Mouse (Mus musculus) liver, adult 2 months (tissue): ENCODE results near the gene Loxl1. TPM values are rescaled to one million over a fixed set of nuclear protein-coding genes. Genes with fewer than 3 reads are reported as not detected.
"Not testable (repeated sequence)": the region's sequence is repeated elsewhere in the genome, so short reads cannot be mapped to it uniquely, and the experiment has no call there.

Source experiments
- DNase-seq: peaks from one replicate; pipeline ENCODE4 v3.0.0-alpha.2; 2011; ENCODE audit warnings: low read depth, low spot score; ENCODE audit errors: extremely low read depth
- H3K27ac ChIP-seq: fragments of 200-500 bp; replicated peaks from 2 replicates; pipeline ENCODE4 v1.5.1; 2012; ENCODE audit warnings: low read depth, mild to moderate bottlenecking, control low read depth, inconsistent platforms, low read length; ENCODE audit not compliant: insufficient read depth
- H3K27me3 ChIP-seq: fragments of 200-500 bp; 2 replicates; pipeline ENCODE4 v1.6.1; 2012; ENCODE audit warnings: mild to moderate bottlenecking, moderate library complexity, low read length, inconsistent platforms; ENCODE audit not compliant: control insufficient read depth, insufficient read depth
- H3K36me3 ChIP-seq: fragments of 200-500 bp; 2 replicates; pipeline ENCODE4 v1.6.1; 2012; ENCODE audit warnings: low read length, inconsistent platforms; ENCODE audit not compliant: control insufficient read depth, insufficient read depth
- H3K4me1 ChIP-seq: fragments of 200-500 bp; 2 replicates; pipeline ENCODE4 v1.6.1; 2011; ENCODE audit warnings: low read length; ENCODE audit not compliant: control insufficient read depth, insufficient read depth
- H3K4me3 ChIP-seq: fragments of 200-500 bp; 2 replicates; pipeline ENCODE4 v1.5.1; 2011; ENCODE audit warnings: low read depth, mild to moderate bottlenecking, control low read depth, low read length, moderate library complexity; ENCODE audit not compliant: insufficient read depth
- H3K79me2 ChIP-seq: fragments of 200-500 bp; 2 replicates; pipeline ENCODE4 v1.6.1; 2012; ENCODE audit warnings: inconsistent platforms, mild to moderate bottlenecking, low read length, moderate library complexity; ENCODE audit not compliant: control insufficient read depth, insufficient read depth
- H3K9ac ChIP-seq: fragments of 200-500 bp; 2 replicates; pipeline ENCODE4 v1.6.1; 2012; ENCODE audit warnings: low read depth, mild to moderate bottlenecking, control low read depth, inconsistent platforms, low read length
- CTCF ChIP-seq: fragments of 200-500 bp; IDR thresholded peaks from 2 replicates; pipeline ENCODE4 v1.5.1; 2011; ENCODE audit warnings: low read depth, low read length, control low read depth
- POLR2A ChIP-seq: fragments of 200-500 bp; IDR thresholded peaks from 2 replicates; pipeline ENCODE4 v1.6.1; 2011; ENCODE audit warnings: low read length, control low read depth; ENCODE audit not compliant: insufficient read depth; ENCODE audit errors: extremely low read depth
- WGBS: fragments of 180-500 bp; shearing (Covaris S2); methylation state at CpG from one replicate; pipeline ENCODE4 v1.1.7; 2018; 5-methylcytosine and 5-hydroxymethylcytosine counted together
- polyA plus RNA-seq: library from polyadenylated mRNA; depleted of rRNA; stranded (reverse); fragments of >200 nt; gene quantifications from 2 replicates; pipeline ENCODE4 v1.2.3, GENCODE M21; 2012
- total RNA-seq: library from RNA; depleted of rRNA; stranded (reverse); fragments of >200 nt; gene quantifications from 2 replicates; pipeline ENCODE4 v1.2.3, GENCODE M21; 2014

The Loxl1 gene
- total and polyA plus RNA-seq, 2 experiments, result 0.74 to 2.2 TPM

DNA sequence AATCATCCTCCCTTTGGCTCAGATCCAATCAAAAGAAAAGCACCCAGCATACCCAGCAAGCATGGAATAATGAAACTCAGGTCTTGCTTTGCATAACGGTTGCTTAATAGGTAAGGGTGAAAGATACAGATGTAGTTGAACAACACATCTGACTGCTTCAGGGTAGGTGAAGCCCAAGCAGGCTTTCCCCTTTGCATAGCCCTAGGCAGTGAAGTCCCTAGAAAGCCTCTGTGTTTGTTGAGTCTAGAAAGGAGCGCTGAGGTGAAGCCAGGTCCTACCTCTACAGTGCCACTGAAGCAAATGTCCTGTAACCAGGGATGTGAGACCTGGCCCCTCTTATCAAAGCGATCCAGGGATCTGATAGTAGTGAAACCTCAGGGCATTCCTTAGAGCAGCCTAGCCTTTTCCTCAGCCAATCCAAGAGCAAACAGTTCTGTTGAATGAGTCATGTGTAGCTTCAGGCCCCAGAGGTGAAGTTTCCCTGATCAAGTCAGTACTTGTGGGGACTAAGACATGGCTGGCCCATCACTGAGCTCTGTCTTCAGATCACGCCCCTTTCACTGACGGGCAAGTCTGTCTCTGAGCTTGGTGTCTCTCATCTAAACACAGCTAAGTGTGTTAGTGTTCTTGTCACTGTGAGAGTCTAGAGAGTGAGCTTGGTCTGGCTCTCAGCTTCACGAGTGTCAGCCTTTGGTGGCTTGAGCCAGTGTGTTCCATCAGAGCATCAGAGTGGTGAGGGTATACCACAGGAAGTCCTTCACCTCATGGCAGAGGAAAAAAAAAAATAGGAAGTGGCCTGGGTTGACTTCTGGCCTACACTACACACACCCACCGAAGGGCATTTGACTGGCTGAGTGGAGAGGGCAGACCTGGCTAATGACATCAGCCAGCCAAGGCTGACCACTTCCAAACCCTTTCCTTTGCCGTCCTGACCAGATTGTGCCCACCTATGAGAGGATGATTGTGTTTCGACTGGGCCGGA lies 57.0 kb downstream of the Loxl1 start:
- no peak for DNase-seq
- Histone ChIP-seq H3K4me3 (no peak overlapping the region), H3K27me3 (no peaks in the 10 kb centered on the region), H3K9ac (no peak overlapping the region), H3K27ac (no peak overlapping the region), H3K4me1 (no peaks in the 10 kb centered on the region; the same call in 1 of the 2 replicates), H3K36me3 (peaks cover 1% of the 10 kb centered on the region; the same call in 1 of the 2 replicates), H3K79me2 (no peaks in the 10 kb centered on the region)
- TF ChIP-seq POLR2A (no peak), CTCF (no peak)
- 89% methylated on average over 10 of the region's 10 CpGs for WGBS

DNA sequence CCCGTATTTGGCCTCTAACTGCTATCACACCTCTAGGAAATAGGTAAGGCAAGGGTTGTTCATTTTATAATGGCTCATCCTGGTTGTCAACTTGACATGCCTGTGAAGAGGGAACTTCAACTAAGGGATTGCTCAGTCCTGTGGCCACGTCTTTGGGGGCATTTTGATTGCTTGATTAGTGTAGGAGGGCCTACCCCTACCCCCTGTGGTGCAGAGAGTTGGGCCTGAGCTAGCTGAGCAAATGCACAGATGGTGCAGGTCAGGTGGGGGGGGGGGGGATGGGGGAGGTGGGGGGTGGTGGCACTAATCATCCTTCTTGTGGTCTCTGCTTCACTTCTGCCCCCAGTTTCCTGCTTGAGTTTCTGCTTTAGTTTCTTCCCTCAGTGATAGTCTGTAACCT lies 57.9 kb downstream of the Loxl1 start:
- no peak for DNase-seq
- no peak for TF ChIP-seq CTCF
- no peak for TF ChIP-seq POLR2A
- H3K27me3 ChIP-seq, result no peaks in the 10 kb centered on the region
- H3K36me3 ChIP-seq, result no peaks in the 10 kb centered on the region
- H3K4me3 ChIP-seq, result no peak overlapping the region
- peaks cover 2% of the 10 kb centered on the region; the same call in 1 of the 2 replicates for H3K4me1 ChIP-seq
- WGBS, result 86% methylated on average over 2 of the region's 2 CpGs
- no peak overlapping the region for H3K9ac ChIP-seq
- H3K79me2 ChIP-seq, result no peaks in the 10 kb centered on the region
- no peak overlapping the region for H3K27ac ChIP-seq

DNA sequence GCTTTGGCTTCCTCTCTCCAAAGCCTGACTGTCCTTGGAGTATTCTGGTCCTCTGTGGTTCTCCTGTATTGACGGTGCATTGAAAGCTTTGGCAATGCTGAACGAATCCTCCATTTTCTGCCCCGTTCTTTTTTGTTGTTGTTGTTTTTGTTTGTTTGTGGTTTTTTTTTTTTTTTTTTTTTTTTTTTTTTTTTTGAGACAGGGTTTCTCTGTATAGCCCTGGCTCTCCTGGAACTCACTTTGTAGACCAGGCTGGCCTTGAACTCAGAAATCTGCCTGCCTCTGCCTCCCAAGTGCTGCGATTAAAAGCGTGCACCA lies 59.2 kb downstream of the Loxl1 start:
- H3K27ac ChIP-seq, H3K36me3 ChIP-seq, H3K4me1 ChIP-seq, H3K27me3 ChIP-seq, H3K79me2 ChIP-seq, DNase-seq: not testable (repeated sequence)
- WGBS, result 47% methylated on average over 5 of the region's 5 CpGs
- Histone ChIP-seq H3K9ac (peak overlapping the region; percentile 70), H3K4me3 (peak overlapping the region; percentile 69; the same call in 1 of the 2 replicates)

DNA sequence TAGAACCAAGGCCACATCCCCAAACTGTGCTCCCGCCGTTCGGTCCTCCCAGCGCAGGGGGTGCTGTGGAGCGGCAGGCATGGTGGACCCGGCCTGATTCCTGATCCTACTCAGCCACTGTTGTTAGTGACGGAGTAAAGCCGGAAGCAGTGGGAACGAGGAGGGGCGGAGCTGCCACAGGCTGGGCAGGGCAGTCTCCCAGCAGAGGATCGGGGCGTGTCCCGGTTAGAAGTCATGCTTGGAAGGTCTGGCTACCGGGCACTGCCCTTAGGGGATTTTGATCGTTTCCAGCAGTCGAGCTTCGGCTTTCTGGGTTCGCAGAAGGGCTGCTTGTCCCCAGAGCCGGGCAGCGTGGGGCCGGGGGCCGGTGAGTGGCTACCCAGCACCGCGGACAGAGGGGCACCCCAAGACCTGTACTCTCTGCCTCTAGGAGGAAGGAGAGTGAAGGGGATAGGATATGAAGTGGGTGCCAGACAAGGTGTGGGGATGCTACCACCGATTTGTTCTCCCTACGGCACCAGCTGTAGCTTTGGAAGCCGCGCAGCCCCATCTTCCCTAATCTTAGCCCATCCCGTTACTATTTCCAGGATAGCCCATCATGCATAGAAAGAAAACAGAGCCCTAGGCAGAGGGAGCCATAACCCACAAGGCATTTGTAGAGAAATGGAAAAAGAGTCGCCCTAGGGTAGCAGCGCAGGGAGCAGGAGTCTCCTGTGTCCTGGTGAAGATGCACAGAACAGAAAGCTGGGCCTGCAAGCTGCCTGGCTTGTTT lies 59.8 kb downstream of the Loxl1 start, which contains the start of gene Stoml1:
TSS of gene Stoml1 (plus strand) at position 132 of the 772 bp plus-strand sequence.
- DNase-seq, result peak; percentile 92
- Histone ChIP-seq H3K4me1 (peaks cover 5% of the 10 kb centered on the region; the same call in 1 of the 2 replicates), H3K4me3 (peak within 1 kb of the TSS; percentile 69), H3K9ac (peak within 1 kb of the TSS; percentile 70), H3K27me3 (no peaks in the 10 kb centered on the region), H3K36me3 (no peaks in the 10 kb centered on the region), H3K79me2 (no peaks in the 10 kb centered on the region; the same call in 1 of the 2 replicates), H3K27ac (peak within 1 kb of the TSS; percentile 29)
- WGBS, result 1% methylated on average over 31 of the region's 31 CpGs
- TF ChIP-seq POLR2A (0 out of 2 replicates have a peak, but pooled peaks have one; percentile 43), CTCF (peak; percentile 93)

DNA sequence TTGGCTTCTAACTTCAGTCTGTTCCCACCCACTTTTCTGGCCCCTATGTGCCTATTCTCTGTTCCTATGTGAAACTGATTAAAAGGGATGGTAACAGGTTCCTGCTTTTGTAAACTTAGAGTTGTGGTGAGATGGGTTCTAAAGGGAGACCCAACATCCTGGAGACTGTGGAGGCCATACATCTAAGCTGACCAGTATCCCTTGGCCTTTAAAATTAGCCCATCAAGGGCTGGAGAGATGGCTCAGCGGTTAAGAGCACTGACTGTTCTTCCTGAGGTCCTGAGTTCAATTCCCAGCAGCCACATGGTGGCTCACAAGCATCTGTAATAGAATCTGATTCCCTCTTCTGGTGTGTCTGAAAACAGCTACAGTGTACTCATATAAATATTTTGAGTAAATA lies 62.3 kb downstream of the Loxl1 start:
- H3K27me3 ChIP-seq, H3K36me3 ChIP-seq, H3K27ac ChIP-seq, H3K79me2 ChIP-seq, H3K4me3 ChIP-seq, DNase-seq, H3K4me1 ChIP-seq, H3K9ac ChIP-seq: not testable (repeated sequence)
- 98% methylated on average over 1 of the region's 1 CpGs for WGBS

DNA sequence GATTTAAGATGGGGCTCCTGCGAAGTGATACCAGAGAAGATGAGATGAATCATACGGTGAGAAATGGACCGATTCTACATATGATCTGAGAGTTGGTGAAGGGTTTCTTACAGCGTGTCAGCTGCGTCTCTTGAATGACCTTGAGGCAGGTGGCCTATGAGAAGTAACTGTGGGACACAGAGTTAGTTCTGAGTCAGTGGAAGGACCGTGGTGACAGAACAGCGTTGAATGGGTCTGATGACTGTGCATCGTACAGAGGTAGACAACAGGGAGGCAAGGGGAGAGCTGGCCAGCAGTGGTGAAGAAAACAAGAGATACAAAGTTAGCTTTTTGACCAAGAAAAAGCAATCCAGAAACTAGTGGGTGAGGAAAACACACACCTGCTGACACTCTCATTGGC lies 62.7 kb downstream of the Loxl1 start:
- no peak for DNase-seq
- no peak overlapping the region for H3K9ac ChIP-seq

More for the DNA sequence above, 62.7 kb downstream of the Loxl1 start:
- no peak for TF ChIP-seq POLR2A
- no peak for TF ChIP-seq CTCF
- peaks cover 6% of the 10 kb centered on the region; the same call in 1 of the 2 replicates for H3K4me1 ChIP-seq
- peaks cover 7% of the 10 kb centered on the region; the same call in 1 of the 2 replicates for H3K79me2 ChIP-seq
- H3K27ac ChIP-seq, result no peak overlapping the region
- H3K4me3 ChIP-seq, result no peak overlapping the region
- peaks cover 6% of the 10 kb centered on the region; the same call in 1 of the 2 replicates for H3K36me3 ChIP-seq
- 73% methylated on average over 8 of the region's 8 CpGs for WGBS
- no peaks in the 10 kb centered on the region for H3K27me3 ChIP-seq
